Mouse (Mus musculus): ENCODE data around the gene Proser2. TPM values are rescaled to one million over a fixed set of nuclear protein-coding genes. Genes with fewer than 3 reads are reported as not detected.

Proser2 gene
- polyA plus RNA-seq, 1 experiment from 2014 or later: 11.0 TPM

GRCm38 (mm10) chr2:6071598-6072440, 58.2 kb downstream of the Proser2 start:
- Histone ChIP-seq H3K9ac (no peak overlapping the region), H3K27ac (replicated peaks) (0 out of 2 replicates have a peak overlapping the region, but pooled peaks have one; percentile 4), H3K4me3 (no peak overlapping the region), H3K4me2 (no peak overlapping the region), H3K27me3 (replicated peaks) (no peaks in the 10 kb centered on the region), H3K36me3 (no peaks in the 10 kb centered on the region), H3K4me1 (peaks cover 35% of the 10 kb centered on the region), H3K9me3 (peaks cover 4% of the 10 kb centered on the region; the same call in 1 of the 2 replicates)
- ATAC-seq (ENCODE audit: extremely low read depth, insufficient number of reproducible peaks, low FRiP score, low TSS enrichment): no peak
- 30% methylated on average over 11 of the region's 11 CpGs for WGBS

DNA sequence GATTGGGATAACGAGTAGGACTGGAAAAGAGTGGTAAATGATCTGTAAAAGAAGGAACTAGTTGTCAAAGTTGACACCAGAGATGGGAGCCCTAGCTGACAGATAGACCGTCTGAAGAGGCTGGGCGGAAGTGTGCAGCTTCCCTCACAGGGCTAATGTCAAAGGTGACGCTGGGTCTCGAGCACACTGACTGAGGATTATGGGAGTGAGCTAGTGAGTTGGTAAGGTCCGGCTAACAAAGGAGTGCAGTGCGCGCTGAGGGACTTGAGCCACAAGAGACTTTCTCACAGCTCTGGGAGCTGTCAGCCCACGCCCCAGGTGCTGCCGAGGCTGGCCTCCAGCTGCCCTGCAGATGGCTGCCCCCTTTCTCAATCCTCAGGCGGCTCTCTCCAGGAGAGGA, 59.1 kb downstream of the Proser2 start:
- Histone ChIP-seq H3K27me3 (replicated peaks) (no peaks in the 10 kb centered on the region), H3K4me3 (no peak overlapping the region), H3K4me2 (no peak overlapping the region), H3K9me3 (peaks cover 7% of the 10 kb centered on the region; the same call in 1 of the 2 replicates), H3K36me3 (no peaks in the 10 kb centered on the region), H3K27ac (replicated peaks) (no peak overlapping the region), H3K9ac (no peak overlapping the region), H3K4me1 (peaks cover 35% of the 10 kb centered on the region)
- WGBS: 36% methylated on average over 11 of the region's 11 CpGs
- ATAC-seq (ENCODE audit: extremely low read depth, insufficient number of reproducible peaks, low FRiP score, low TSS enrichment): no peak

- H3K36me3 ChIP-seq: no peaks in the 10 kb centered on the region
- H3K4me1 ChIP-seq: peaks cover 16% of the 10 kb centered on the region
- H3K27ac ChIP-seq (replicated peaks): no peak overlapping the region
- H3K4me3 ChIP-seq: no peak overlapping the region
- no peak for ATAC-seq (ENCODE audit: extremely low read depth, insufficient number of reproducible peaks, low FRiP score, low TSS enrichment)
- H3K9me3 ChIP-seq: peaks cover 7% of the 10 kb centered on the region; the same call in 1 of the 2 replicates
- H3K4me2 ChIP-seq: no peak overlapping the region
- no peak overlapping the region for H3K9ac ChIP-seq
- no peaks in the 10 kb centered on the region for H3K27me3 ChIP-seq (replicated peaks)
- 79% methylated on average over 6 of the region's 6 CpGs for WGBS
Observed at GRCm38 (mm10) chr2:6067341-6067740, 62.7 kb downstream of the Proser2 start.

DNA sequence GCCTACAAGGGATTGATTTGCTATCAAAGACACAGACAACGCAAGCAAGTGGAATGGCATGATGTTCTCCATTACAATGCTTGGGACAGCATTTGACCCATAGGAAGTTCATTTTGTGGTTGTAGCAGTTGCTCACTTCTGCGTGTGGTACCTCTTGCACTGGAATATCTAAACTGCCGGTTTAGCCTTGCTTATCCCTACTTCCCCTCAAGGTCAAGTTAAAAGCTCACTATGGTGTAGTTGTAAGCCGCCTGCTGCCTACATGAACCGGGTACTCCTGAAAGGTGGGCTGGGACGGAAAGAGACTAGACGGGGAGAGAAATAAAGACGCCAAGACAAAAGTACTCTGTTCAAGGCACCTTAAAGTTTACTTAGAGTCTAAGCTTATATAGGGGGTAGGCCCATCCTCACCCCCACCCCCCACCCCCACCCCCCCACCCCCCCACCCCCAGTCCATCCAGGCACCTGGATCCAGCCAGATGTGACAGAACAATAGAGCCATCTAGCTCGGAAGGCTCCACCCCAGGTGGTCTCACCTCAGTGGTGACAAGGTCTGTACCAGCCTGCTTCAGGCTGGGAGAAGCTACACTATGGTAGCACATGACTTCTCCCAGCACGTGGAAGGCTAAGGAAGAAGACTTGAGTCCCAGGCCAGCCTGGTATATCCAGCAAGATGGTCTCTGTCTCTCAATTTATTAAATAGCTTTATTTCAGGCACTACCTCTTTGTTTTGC, 69.8 kb downstream of the Proser2 start:
- no peak overlapping the region for H3K27ac ChIP-seq (replicated peaks)
- H3K36me3 ChIP-seq: peaks cover 18% of the 10 kb centered on the region
- no peak overlapping the region for H3K9ac ChIP-seq
- H3K9me3 ChIP-seq: no peaks in the 10 kb centered on the region
- H3K4me3 ChIP-seq: no peak overlapping the region
- H3K4me2 ChIP-seq: no peak overlapping the region
- H3K27me3 ChIP-seq (replicated peaks): no peaks in the 10 kb centered on the region
- WGBS: 71% methylated on average over 10 of the region's 10 CpGs
- no peaks in the 10 kb centered on the region for H3K4me1 ChIP-seq
- ATAC-seq (ENCODE audit: extremely low read depth, insufficient number of reproducible peaks, low FRiP score, low TSS enrichment): no peak

GRCm38 (mm10) chr2:6059291-6059690, 70.7 kb downstream of the Proser2 start:
- no peak overlapping the region for H3K9ac ChIP-seq
- H3K36me3 ChIP-seq: peaks cover 24% of the 10 kb centered on the region
- no peak overlapping the region for H3K4me3 ChIP-seq
- H3K4me1 ChIP-seq: no peaks in the 10 kb centered on the region
- H3K9me3 ChIP-seq: no peaks in the 10 kb centered on the region
- 69% methylated on average over 2 of the region's 2 CpGs for WGBS
- H3K4me2 ChIP-seq: no peak overlapping the region
- no peak for ATAC-seq (ENCODE audit: extremely low read depth, insufficient number of reproducible peaks, low FRiP score, low TSS enrichment)
- no peak overlapping the region for H3K27ac ChIP-seq (replicated peaks)
- H3K27me3 ChIP-seq (replicated peaks): no peaks in the 10 kb centered on the region

DNA sequence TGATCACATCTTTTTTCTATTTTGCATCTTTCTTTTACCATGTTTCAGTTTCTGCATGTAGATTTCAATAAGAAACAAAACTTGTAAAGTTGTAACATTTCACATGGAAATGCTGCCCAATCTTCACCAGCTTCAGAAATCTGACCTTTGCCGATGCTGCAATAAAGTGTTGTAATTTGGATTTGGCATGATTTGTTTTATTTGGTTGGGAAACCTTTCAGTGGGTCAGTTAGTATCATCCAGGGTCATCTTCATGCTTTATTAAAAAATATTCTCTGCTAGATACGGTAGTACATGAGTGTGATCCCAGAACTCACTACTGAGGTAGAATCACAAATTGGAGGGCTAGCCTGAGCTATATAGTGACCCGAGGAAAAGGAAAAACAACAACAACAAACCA, 73.5 kb downstream of the Proser2 start:
- Histone ChIP-seq H3K36me3 (peaks cover 46% of the 10 kb centered on the region), H3K4me1 (no peaks in the 10 kb centered on the region), H3K4me3 (no peak overlapping the region), H3K27ac (replicated peaks) (no peak overlapping the region), H3K9me3 (no peaks in the 10 kb centered on the region), H3K4me2 (no peak overlapping the region), H3K9ac (no peak overlapping the region), H3K27me3 (replicated peaks) (no peaks in the 10 kb centered on the region)
- WGBS: 87% methylated on average over 3 of the region's 3 CpGs
- ATAC-seq (ENCODE audit: extremely low read depth, insufficient number of reproducible peaks, low FRiP score, low TSS enrichment): no peak

DNA sequence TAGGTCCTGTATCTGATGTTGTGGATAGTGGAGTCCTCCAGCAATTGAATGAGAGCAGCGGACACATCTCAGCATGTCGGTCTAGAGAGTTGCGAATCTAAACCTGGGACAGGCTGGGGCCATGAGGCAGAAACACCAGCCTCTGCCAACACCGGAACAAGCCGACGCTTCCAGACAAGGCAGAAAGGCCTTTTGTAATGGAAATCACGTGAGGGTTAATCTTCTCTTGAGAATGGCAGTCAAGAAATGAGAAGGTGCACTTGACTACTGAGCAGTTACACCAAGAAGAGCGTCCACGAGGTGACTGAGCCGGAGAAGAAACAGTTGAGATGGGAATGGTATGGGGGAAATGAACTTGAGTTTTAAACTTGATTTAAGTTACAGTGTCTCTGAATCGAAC, 74.5 kb downstream of the Proser2 start:
- Histone ChIP-seq H3K27me3 (replicated peaks) (no peaks in the 10 kb centered on the region), H3K36me3 (peaks cover 56% of the 10 kb centered on the region), H3K4me1 (no peaks in the 10 kb centered on the region), H3K4me3 (no peak overlapping the region), H3K9ac (no peak overlapping the region), H3K4me2 (no peak overlapping the region), H3K9me3 (no peaks in the 10 kb centered on the region), H3K27ac (replicated peaks) (no peak overlapping the region)
- WGBS: 91% methylated on average over 11 of the region's 11 CpGs
- no peak for ATAC-seq (ENCODE audit: extremely low read depth, insufficient number of reproducible peaks, low FRiP score, low TSS enrichment)

GRCm38 (mm10) chr2:6049018-6049417, 81.0 kb downstream of the Proser2 start:
- H3K27ac ChIP-seq (replicated peaks): no peak overlapping the region
- WGBS: 72% methylated on average over 3 of the region's 3 CpGs
- H3K4me2 ChIP-seq: no peak overlapping the region
- H3K36me3 ChIP-seq: peaks cover 52% of the 10 kb centered on the region
- no peak overlapping the region for H3K9ac ChIP-seq
- H3K4me3 ChIP-seq: no peak overlapping the region
- peaks cover 16% of the 10 kb centered on the region for H3K4me1 ChIP-seq
- no peak for ATAC-seq (ENCODE audit: extremely low read depth, insufficient number of reproducible peaks, low FRiP score, low TSS enrichment)
- H3K27me3 ChIP-seq (replicated peaks): no peaks in the 10 kb centered on the region
- H3K9me3 ChIP-seq: no peaks in the 10 kb centered on the region

GRCm38 (mm10) chr2:6048570-6048969, 81.4 kb downstream of the Proser2 start:
- no peaks in the 10 kb centered on the region for H3K27me3 ChIP-seq (replicated peaks)
- H3K9ac ChIP-seq: no peak overlapping the region
- peaks cover 16% of the 10 kb centered on the region for H3K4me1 ChIP-seq
- H3K4me3 ChIP-seq: no peak overlapping the region
- WGBS: 32% methylated on average over 4 of the region's 4 CpGs
- H3K36me3 ChIP-seq: peaks cover 53% of the 10 kb centered on the region
- no peaks in the 10 kb centered on the region for H3K9me3 ChIP-seq
- H3K4me2 ChIP-seq: no peak overlapping the region
- H3K27ac ChIP-seq (replicated peaks): 0 out of 2 replicates have a peak overlapping the region, but pooled peaks have one; percentile 4
- ATAC-seq (ENCODE audit: extremely low read depth, insufficient number of reproducible peaks, low FRiP score, low TSS enrichment): no peak; the same call in 1 of the 2 replicates
